30 mouse cellular contexts compared by ENCODE assay signal in genomic region chr15:36888351-36889069, GRCm38 (mm10).
DNase-seq lines count a peak whose midpoint lies in the region; ATAC-seq and TF ChIP-seq lines count a peak whose summit lies in the region.
"Had no signal": no experiment of that assay in that cellular context is flagged by ENCODE, and none has a peak within 500 bp of the region (broad histone marks: within the 10 kb centered on the region; RNA-seq: fewer than 3 reads in every experiment).

No protein-coding gene starts in this region.

- no peaks in the 10 kb centered on the region for H3K9me3 ChIP-seq in liver, embryonic 12.5 days (replicated peaks)
- H3K9me3 ChIP-seq: embryonic facial prominence, embryonic 13.5 days; G1E; heart, embryonic 10.5 days; heart, embryonic 15.5 days; hindbrain, embryonic 12.5 days; kidney, embryonic 15.5 days; liver, embryonic 15.5 days; lung, embryonic 15.5 days had no signal

- no peak overlapping the region for H3K9ac ChIP-seq in liver, embryonic 12.5 days
- H3K9ac ChIP-seq: embryonic facial prominence, embryonic 13.5 days; heart, embryonic 15.5 days; hindbrain, embryonic 12.5 days; kidney, embryonic 15.5 days; liver, embryonic 15.5 days; lung, embryonic 15.5 days; midbrain, embryonic 12.5 days had no signal

- H3K4me1 ChIP-seq in liver, embryonic 12.5 days, result no peaks in the 10 kb centered on the region
- H3K4me1 ChIP-seq: liver, embryonic 15.5 days had no signal

- peak; percentile 27; the same call in 1 of the 2 replicates for ATAC-seq in liver, embryonic 12.5 days
- ATAC-seq in common myeloid progenitor, adult 5-6 weeks (replicated peaks; ENCODE audit: low read depth, poor library complexity, severe bottlenecking), result peak; percentile 52
- ATAC-seq: forebrain, embryonic 16.5 days; hindbrain, postnatal 0 days had no signal

- H3K36me3 ChIP-seq in liver, embryonic 12.5 days, result no peaks in the 10 kb centered on the region
- H3K36me3 ChIP-seq in myocyte (ENCODE audit: control insufficient read depth, insufficient read depth), result no peaks in the 10 kb centered on the region
- H3K36me3 ChIP-seq: embryonic facial prominence, embryonic 13.5 days; G1E; heart, embryonic 10.5 days; heart, embryonic 15.5 days; hindbrain, embryonic 12.5 days; kidney, embryonic 15.5 days; liver, embryonic 15.5 days; lung, embryonic 15.5 days; midbrain, embryonic 12.5 days had no signal

- no peaks in the 10 kb centered on the region for H3K79me2 ChIP-seq in myocyte (ENCODE audit: control insufficient read depth, insufficient read depth)

- WGBS in liver, embryonic 12.5 days (ENCODE audit: insufficient replicate concordance), result 67% methylated on average over 11 of the region's 11 CpGs

- no peak overlapping the region for H3K4me3 ChIP-seq in liver, embryonic 12.5 days
- H3K4me3 ChIP-seq in myocyte, result no peak overlapping the region
- H3K4me3 ChIP-seq: embryonic facial prominence, embryonic 13.5 days; heart, embryonic 10.5 days; heart, embryonic 15.5 days; hindbrain, embryonic 12.5 days; kidney, embryonic 15.5 days; layer of hippocampus, adult 2 months; liver, embryonic 15.5 days; lung, embryonic 15.5 days; megakaryocyte, embryonic 14.5 days; midbrain, embryonic 12.5 days had no signal

- DNase-seq in liver, result no peak
- no peak for DNase-seq in c-Kit-positive CD71-positive TER-119-positive erythroid progenitor cells, embryonic 14.5 days (ENCODE audit: low spot score)
- no peak for DNase-seq in gastrocnemius, postnatal 4 days (ENCODE audit: low spot score in 2 of 2)
- DNase-seq in frontal cortex, postnatal 36 days (ENCODE audit: low spot score in 2 of 2), result no peak
- DNase-seq: adrenal gland, adult 8-10 months; cerebellum, adult 9-11 months; gastrocnemius, postnatal 10 days; heart, adult 11 months; heart, postnatal 36 days; kidney, postnatal 25 days; left cerebral cortex, postnatal 4 days; retina, postnatal 1 day; right cerebral cortex, postnatal 14 days; thymus, postnatal 25 days had no signal

- no peak overlapping the region for H3K27ac ChIP-seq in liver, embryonic 12.5 days
- H3K27ac ChIP-seq: embryonic facial prominence, embryonic 13.5 days; heart, embryonic 10.5 days; heart, embryonic 15.5 days; hindbrain, embryonic 12.5 days; hindbrain, postnatal 0 days; kidney, embryonic 15.5 days; layer of hippocampus, adult 2 months; liver, embryonic 15.5 days; lung, embryonic 15.5 days; midbrain, embryonic 12.5 days had no signal

- no peak for TF ChIP-seq POLR2A in myocyte (IDR thresholded peaks at IDR 0.05; ENCODE audit: insufficient read length, low read depth)

- H3K4me2 ChIP-seq in liver, embryonic 12.5 days, result no peak overlapping the region
- H3K4me2 ChIP-seq in myocyte (ENCODE audit: low read depth), result no peak overlapping the region
- H3K4me2 ChIP-seq: embryonic facial prominence, embryonic 13.5 days; heart, embryonic 15.5 days; hindbrain, embryonic 12.5 days; kidney, embryonic 15.5 days; liver, embryonic 15.5 days; lung, embryonic 15.5 days; midbrain, embryonic 12.5 days had no signal

- H3K27me3 ChIP-seq in liver, embryonic 12.5 days (replicated peaks), result peaks cover 28% of the 10 kb centered on the region
- no peaks in the 10 kb centered on the region for H3K27me3 ChIP-seq in myocyte (ENCODE audit: control insufficient read depth, insufficient read depth, insufficient read length)
- H3K27me3 ChIP-seq: heart, embryonic 15.5 days; kidney, embryonic 15.5 days had no signal

- no peak overlapping the region for H3ac ChIP-seq in myocyte (ENCODE audit: control insufficient read depth, insufficient read length)

TF ChIP-seq in myocyte, 11 proteins besides CTCF, POLR2A, EP300 and RAD21:
- TF ChIP-seq SRF (IDR thresholded peaks at IDR 0.05; ENCODE audit: control insufficient read depth, insufficient read length, low read depth) (no peak), MYOD1 (IDR thresholded peaks at IDR 0.05; ENCODE audit: control insufficient read depth in 1 of 3, insufficient read length in 2 of 3, low read depth in 2 of 3) (peak in 2 of 3 experiments; percentile 88 to 92), TCF3 (IDR thresholded peaks at IDR 0.05; ENCODE audit: insufficient read length, low read depth) (peak; percentile 45), USF1 (IDR thresholded peaks at IDR 0.05; ENCODE audit: low read depth) (no peak), MYOG (IDR thresholded peaks at IDR 0.05; ENCODE audit: control insufficient read depth in 1 of 3, insufficient read depth in 1 of 3, insufficient read length in 2 of 3, low read depth in 2 of 3) (peak; percentile 88 to 95 (median 91))
